Comparison of ENCODE assay signal across 27 mouse cellular contexts in genomic region chr1:106983865-106984264, GRCm38 (mm10). TPM values are rescaled to one million over a fixed set of nuclear protein-coding genes. Genes with fewer than 3 reads are reported as not detected.
DNase-seq lines count a peak whose midpoint lies in the region; ATAC-seq and TF ChIP-seq lines count a peak whose summit lies in the region.
"Had no signal": no experiment of that assay in that cellular context is flagged by ENCODE, and none has a peak within 500 bp of the region (broad histone marks: within the 10 kb centered on the region; RNA-seq: fewer than 3 reads in every experiment).

No protein-coding gene starts in this region.

- H3K36me3 ChIP-seq in lung, postnatal 0 days (ENCODE audit: insufficient read depth, low read length), result no peaks in the 10 kb centered on the region
- H3K36me3 ChIP-seq: embryonic facial prominence, embryonic 10.5 days; embryonic facial prominence, embryonic 12.5 days; forebrain, embryonic 15.5 days had no signal

- no peaks in the 10 kb centered on the region for H3K4me1 ChIP-seq in lung, postnatal 0 days (ENCODE audit: insufficient read depth, low read depth, low read length)
- H3K4me1 ChIP-seq: embryonic facial prominence, embryonic 10.5 days; embryonic facial prominence, embryonic 12.5 days; forebrain, embryonic 13.5 days; forebrain, embryonic 15.5 days had no signal

- peak; percentile 88 for ATAC-seq in granulocyte monocyte progenitor cell, adult 5-6 weeks (replicated peaks; ENCODE audit: poor library complexity, severe bottlenecking)
- ATAC-seq in megakaryocyte progenitor cell, adult 5-6 weeks (replicated peaks; ENCODE audit: poor library complexity), result peak; percentile 84
- no peak for ATAC-seq in lung, postnatal 0 days
- ATAC-seq: forebrain, embryonic 13.5 days; forebrain, embryonic 15.5 days; forebrain, postnatal 0 days had no signal

- H3K27ac ChIP-seq in lung, postnatal 0 days (ENCODE audit: low read length), result no peak overlapping the region
- H3K27ac ChIP-seq: embryonic facial prominence, embryonic 10.5 days; embryonic facial prominence, embryonic 12.5 days; forebrain, embryonic 13.5 days; forebrain, embryonic 15.5 days had no signal

- no peak overlapping the region for H3K4me3 ChIP-seq in lung, postnatal 0 days (ENCODE audit: low read depth, low read length)
- H3K4me3 ChIP-seq: embryonic facial prominence, embryonic 10.5 days; embryonic facial prominence, embryonic 12.5 days; forebrain, embryonic 13.5 days; forebrain, embryonic 15.5 days had no signal

- no peak for TF ChIP-seq EP300 in lung, postnatal 0 days (IDR thresholded peaks at IDR 0.05)

- H3K9me3 ChIP-seq in lung, postnatal 0 days (ENCODE audit: low read length), result no peaks in the 10 kb centered on the region
- H3K9me3 ChIP-seq: embryonic facial prominence, embryonic 10.5 days; embryonic facial prominence, embryonic 12.5 days; forebrain, embryonic 13.5 days; forebrain, embryonic 15.5 days had no signal

- TF ChIP-seq CTCF in lung, postnatal 0 days (IDR thresholded peaks at IDR 0.05), result no peak

- no peak overlapping the region for H3K9ac ChIP-seq in lung, postnatal 0 days (replicated peaks; ENCODE audit: low read depth)
- H3K9ac ChIP-seq: embryonic facial prominence, embryonic 12.5 days; forebrain, embryonic 13.5 days; forebrain, embryonic 15.5 days; forebrain, postnatal 0 days had no signal

- no peaks in the 10 kb centered on the region for H3K27me3 ChIP-seq in lung, postnatal 0 days (replicated peaks; ENCODE audit: insufficient read depth, low read length)
- H3K27me3 ChIP-seq: embryonic facial prominence, embryonic 12.5 days; forebrain, embryonic 13.5 days; forebrain, embryonic 15.5 days had no signal

- no peak overlapping the region for H3K4me2 ChIP-seq in lung, postnatal 0 days (replicated peaks; ENCODE audit: low read depth, low read length)
- H3K4me2 ChIP-seq: embryonic facial prominence, embryonic 12.5 days; forebrain, embryonic 13.5 days; forebrain, embryonic 15.5 days had no signal

- 69% methylated on average over 2 of the region's 2 CpGs for WGBS in lung, postnatal 0 days

- DNase-seq in MEL-GATA-1-ER (ENCODE audit: extremely low read depth, low read depth), result peak; percentile 54
- DNase-seq in kidney, adult 9 months, result no peak
- DNase-seq in left cerebral cortex, adult 18-20 months (ENCODE audit: low spot score in 2 of 2), result no peak
- no peak for DNase-seq in lung, postnatal 0 days (ENCODE audit: low spot score)
- DNase-seq: adrenal gland, adult 2 months; adrenal gland, postnatal 10 days; adrenal gland, postnatal 25 days; cerebellum, adult 11 months; cerebellum, adult 18-20 months; cerebellum, adult 8-10 months; cerebellum, adult 9-11 months; cerebellum, postnatal 14 days; cerebellum, postnatal 36 days; forebrain, postnatal 0 days had no signal

RNA-seq across cellular contexts. Expression of gene Serpinb13, which starts 3.1 kb away (rescaled TPM):
- total RNA-seq in granulocyte monocyte progenitor cell, adult 5-6 weeks (2014; fragmentation: Nextera tagmentation), result not detected in 2 replicates
- not detected in 2 replicates for total RNA-seq in granulocyte monocyte progenitor cell, adult 5-6 weeks (2017)
- total RNA-seq in megakaryocyte progenitor cell, adult 5-6 weeks (2015), result not detected in 2 replicates
- total RNA-seq in megakaryocyte progenitor cell, adult 5-6 weeks (2017), result not detected in 2 replicates
- not detected for total RNA-seq in left cerebral cortex, adult 18-20 months (2021)
- not detected in 2 replicates for polyA plus RNA-seq in lung, postnatal 0 days (2015; fragmentation: Nextera tagmentation; extraction: Ambion mirVana)
- total RNA-seq: adrenal gland, adult 2 months; adrenal gland, postnatal 10 days; adrenal gland, postnatal 25 days; adrenal gland, postnatal 4 days; ES-E14; forebrain, postnatal 0 days had no signal
- polyA plus RNA-seq: adrenal gland, adult 2 months; brain, embryonic 14.5 days; C2C12; cortical plate, adult 2 months; embryonic facial prominence, embryonic 10.5 days; embryonic facial prominence, embryonic 12.5 days; embryonic facial prominence, embryonic 14.5 days; forebrain, embryonic 11.5 days; forebrain, embryonic 13.5 days; forebrain, embryonic 15.5 days; forebrain, postnatal 0 days had no signal

RNA-seq across cellular contexts. Expression of gene Serpinb12, which starts 49.6 kb away (rescaled TPM):
- not detected in 2 replicates for total RNA-seq in granulocyte monocyte progenitor cell, adult 5-6 weeks (2014; fragmentation: Nextera tagmentation)
- total RNA-seq in granulocyte monocyte progenitor cell, adult 5-6 weeks (2017), result 0.21 TPM in 1 of 2 replicates, not detected in the other
- total RNA-seq in megakaryocyte progenitor cell, adult 5-6 weeks (2015), result 0.24 TPM in 1 of 2 replicates, not detected in the other
- total RNA-seq in megakaryocyte progenitor cell, adult 5-6 weeks (2017), result not detected in 2 replicates
- total RNA-seq in left cerebral cortex, adult 18-20 months (2021), result not detected
- 0.52 and 0.57 TPM in 2 replicates for polyA plus RNA-seq in lung, postnatal 0 days (2015; fragmentation: Nextera tagmentation; extraction: Ambion mirVana)
- total RNA-seq: adrenal gland, adult 2 months; adrenal gland, postnatal 10 days; adrenal gland, postnatal 25 days; adrenal gland, postnatal 4 days; ES-E14; forebrain, postnatal 0 days had no signal
- polyA plus RNA-seq: adrenal gland, adult 2 months; C2C12; cortical plate, adult 2 months; embryonic facial prominence, embryonic 10.5 days; embryonic facial prominence, embryonic 12.5 days; forebrain, embryonic 11.5 days; forebrain, embryonic 13.5 days; forebrain, embryonic 15.5 days; forebrain, postnatal 0 days had no signal
